In the genomic region with DNA sequence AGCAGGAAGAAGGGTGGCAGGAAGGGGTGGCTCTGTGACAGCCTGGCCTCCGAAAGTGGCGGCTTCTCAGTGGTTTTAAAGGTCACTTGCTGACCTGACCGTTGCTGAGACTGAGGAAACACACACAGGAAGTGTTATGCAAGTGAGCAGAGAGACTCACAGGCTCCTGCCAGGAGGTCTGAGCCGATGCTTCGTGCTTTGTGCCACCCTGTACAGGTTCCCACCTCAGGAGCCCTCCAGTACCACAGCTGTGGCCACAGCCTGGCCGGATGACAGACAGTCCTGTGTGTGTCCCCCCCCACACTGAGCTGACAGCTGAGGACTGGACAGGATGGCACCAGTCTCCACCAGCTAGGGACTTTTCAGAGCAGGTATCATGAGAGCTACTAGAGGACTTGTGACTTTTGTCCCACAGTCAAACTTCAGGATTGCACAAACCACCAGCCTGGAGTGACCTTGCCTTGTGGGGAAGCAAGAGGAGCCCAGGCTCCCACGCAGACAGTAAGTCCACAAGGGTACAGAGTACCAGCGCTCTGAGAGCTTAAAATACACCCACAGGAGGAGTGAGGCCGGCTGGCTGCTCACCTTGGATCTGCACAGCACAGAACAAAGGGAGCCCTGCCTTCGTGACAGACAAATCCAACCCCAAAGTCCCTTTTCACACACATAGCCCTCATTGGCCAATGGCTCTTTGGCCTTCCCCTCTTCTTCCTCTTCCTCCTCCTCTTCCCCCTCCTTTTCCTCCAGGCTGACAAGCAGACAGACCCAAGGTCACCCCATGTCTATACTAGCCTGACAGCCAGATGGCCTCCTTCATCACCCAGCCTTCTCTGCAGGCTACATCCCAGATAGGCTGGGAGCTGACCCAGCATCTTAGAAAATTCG, we compare ENCODE assay signal across 8 mouse cellular contexts.
DNase-seq lines count a peak whose midpoint lies in the region; ATAC-seq lines count a peak whose summit lies in the region.

No protein-coding gene starts in this region.

- peak; percentile 71 for DNase-seq in adrenal gland, postnatal 10 days
- DNase-seq in heart, embryonic 10.5 days (ENCODE audit: low spot score): no peak
- peak; percentile 66 for DNase-seq in kidney, postnatal 10 days
- DNase-seq in lung, postnatal 25 days (ENCODE audit: low spot score): peak; percentile 81
- DNase-seq in frontal cortex, adult 2 months (ENCODE audit: extremely low spot score in 1 of 2, low spot score in 1 of 2): no peak

- no peaks in the 10 kb centered on the region for H3K36me3 ChIP-seq in hindbrain, embryonic 15.5 days
- H3K36me3 ChIP-seq in hindbrain, embryonic 16.5 days (ENCODE audit: control insufficient read depth, insufficient read depth, low read length): no peaks in the 10 kb centered on the region
- no peaks in the 10 kb centered on the region for H3K36me3 ChIP-seq in heart, embryonic 10.5 days
- no peaks in the 10 kb centered on the region for H3K36me3 ChIP-seq in stomach, embryonic 16.5 days (ENCODE audit: control insufficient read depth, insufficient read depth, low read length)

- H3K4me2 ChIP-seq in hindbrain, embryonic 15.5 days: no peak overlapping the region
- H3K4me2 ChIP-seq in hindbrain, embryonic 16.5 days (ENCODE audit: low read length): no peak overlapping the region
- H3K4me2 ChIP-seq in stomach, embryonic 16.5 days (ENCODE audit: low read depth, low read length): no peak overlapping the region

- H3K27me3 ChIP-seq in hindbrain, embryonic 15.5 days: no peaks in the 10 kb centered on the region
- no peaks in the 10 kb centered on the region for H3K27me3 ChIP-seq in hindbrain, embryonic 16.5 days (replicated peaks; ENCODE audit: control insufficient read depth, insufficient read depth, low read length)
- no peaks in the 10 kb centered on the region for H3K27me3 ChIP-seq in heart, embryonic 10.5 days (ENCODE audit: insufficient read depth, poor library complexity, severe bottlenecking)
- no peaks in the 10 kb centered on the region for H3K27me3 ChIP-seq in stomach, embryonic 16.5 days (ENCODE audit: control insufficient read depth, insufficient read depth, low read length)

- 0 out of 2 replicates have a peak overlapping the region, but pooled peaks have one; percentile 18 for H3K27ac ChIP-seq in hindbrain, embryonic 15.5 days (replicated peaks)
- H3K27ac ChIP-seq in hindbrain, embryonic 16.5 days (ENCODE audit: low read depth, low read length): no peak overlapping the region
- peak overlapping the region; percentile 82 for H3K27ac ChIP-seq in heart, embryonic 10.5 days
- H3K27ac ChIP-seq in stomach, embryonic 16.5 days (ENCODE audit: low read length): peak overlapping the region; percentile 75

- H3K4me3 ChIP-seq in hindbrain, embryonic 15.5 days: no peak overlapping the region
- no peak overlapping the region for H3K4me3 ChIP-seq in hindbrain, embryonic 16.5 days (ENCODE audit: low read length)
- no peak overlapping the region for H3K4me3 ChIP-seq in heart, embryonic 10.5 days
- no peak overlapping the region for H3K4me3 ChIP-seq in stomach, embryonic 16.5 days (replicated peaks; ENCODE audit: low read length)

- no peak overlapping the region for H3K9ac ChIP-seq in hindbrain, embryonic 15.5 days
- no peak overlapping the region for H3K9ac ChIP-seq in hindbrain, embryonic 16.5 days (ENCODE audit: low read depth, low read length)
- H3K9ac ChIP-seq in stomach, embryonic 16.5 days (ENCODE audit: low read length): no peak overlapping the region

- H3K9me3 ChIP-seq in hindbrain, embryonic 15.5 days: no peaks in the 10 kb centered on the region
- H3K9me3 ChIP-seq in hindbrain, embryonic 16.5 days (ENCODE audit: control insufficient read depth, low read length): no peaks in the 10 kb centered on the region
- no peaks in the 10 kb centered on the region for H3K9me3 ChIP-seq in heart, embryonic 10.5 days
- no peaks in the 10 kb centered on the region for H3K9me3 ChIP-seq in stomach, embryonic 16.5 days (replicated peaks; ENCODE audit: control insufficient read depth, low read length)

- H3K4me1 ChIP-seq in hindbrain, embryonic 15.5 days (replicated peaks): no peaks in the 10 kb centered on the region
- H3K4me1 ChIP-seq in hindbrain, embryonic 16.5 days (ENCODE audit: control insufficient read depth, insufficient read depth, low read depth, low read length): no peaks in the 10 kb centered on the region
- H3K4me1 ChIP-seq in heart, embryonic 10.5 days: peaks cover 25% of the 10 kb centered on the region
- peaks cover 9% of the 10 kb centered on the region; the same call in 1 of the 2 replicates for H3K4me1 ChIP-seq in stomach, embryonic 16.5 days (ENCODE audit: control insufficient read depth, insufficient read depth, low read length)

- no peak for ATAC-seq in hindbrain, embryonic 15.5 days (ENCODE audit: low FRiP score, low read depth)
- ATAC-seq in hindbrain, embryonic 16.5 days: no peak
- peak; percentile 56 for ATAC-seq in stomach, embryonic 16.5 days (ENCODE audit: insufficient read depth, low FRiP score)

- 62% methylated on average over 11 of the region's 11 CpGs for WGBS in hindbrain, embryonic 15.5 days
- 56% methylated on average over 11 of the region's 11 CpGs for WGBS in hindbrain, embryonic 16.5 days
- 47% methylated on average over 11 of the region's 11 CpGs for WGBS in heart, embryonic 10.5 days
- 42% methylated on average over 11 of the region's 11 CpGs for WGBS in stomach, embryonic 16.5 days

Comparison
In these comparisons a context has a peak if more than half of its experiments do, and no peak if none do; other contexts are left out.
1. DNase-seq: peak in adrenal gland, postnatal 10 days (single experiment), kidney, postnatal 10 days (single experiment) and lung, postnatal 25 days (single experiment); none in heart, embryonic 10.5 days (single experiment) and frontal cortex, adult 2 months (0 of 2).